Mouse (Mus musculus) heart, postnatal 0 days (tissue): Measurements from ENCODE around the gene Atxn2l.

Experiments
- CTCF ChIP-seq: IDR thresholded peaks from 2 replicates; pipeline ENCODE4 v1.5.1; 2016; ENCODE audit warnings: antibody characterized with exemption, control low read depth, low read depth
- EP300 ChIP-seq: IDR thresholded peaks from 2 replicates; pipeline ENCODE4 v1.6.1; 2016; ENCODE audit warnings: antibody characterized with exemption, low read depth

- no peak for TF ChIP-seq CTCF
- no peak for TF ChIP-seq EP300
Measured at GRCm38 (mm10) chr7:126458225-126458624, 45.0 kb downstream of the Atxn2l start.
